Mouse (Mus musculus) C2C12 (cell line): ENCODE measurements around the gene Gtf2f1. TPM values are rescaled to one million over a fixed set of nuclear protein-coding genes. Genes with fewer than 3 reads are reported as not detected.

ENCODE experiments used
- H3K27me3 ChIP-seq: one replicate; pipeline ENCODE4 v1.6.1; 2011; ENCODE audit not compliant: control insufficient read depth, insufficient read depth, insufficient read length
- H3K36me3 ChIP-seq: one replicate; pipeline ENCODE4 v1.6.1; 2011; ENCODE audit not compliant: control insufficient read depth, insufficient read depth
- H3K4me3 ChIP-seq: one replicate; pipeline ENCODE4 v1.5.1; 2011; ENCODE audit warnings: mild to moderate bottlenecking, control low read depth; ENCODE audit not compliant: poor library complexity, insufficient read depth, severe bottlenecking
- H3K79me2 ChIP-seq: one replicate; pipeline ENCODE4 v1.6.1; 2011; ENCODE audit not compliant: control insufficient read depth, insufficient read depth
- H3K79me3 ChIP-seq: one replicate; pipeline ENCODE4 v1.6.1; 2011; ENCODE audit warnings: low read depth, control low read depth
- H3ac ChIP-seq: one replicate; pipeline ENCODE3; 2011; ENCODE audit warnings: low read depth; ENCODE audit not compliant: control insufficient read depth, insufficient read length
- CEBPB ChIP-seq: IDR thresholded peaks from one replicate; pipeline ENCODE4 v1.6.1; 2011; ENCODE audit warnings: low read depth, mild to moderate bottlenecking, control low read depth, moderate library complexity
- CTCF ChIP-seq: IDR thresholded peaks from one replicate; pipeline ENCODE4 v1.5.1; 2011; ENCODE audit not compliant: control insufficient read depth, insufficient read depth, insufficient read length
- FOSL1 ChIP-seq: IDR thresholded peaks from one replicate; pipeline ENCODE4 v1.8.0; 2011; ENCODE audit warnings: mild to moderate bottlenecking, low read length; ENCODE audit not compliant: poor library complexity, insufficient read depth, severe bottlenecking
- MAX ChIP-seq: IDR thresholded peaks from one replicate; pipeline ENCODE4 v1.6.1; 2011; ENCODE audit warnings: mild to moderate bottlenecking, control low read depth
- MYOD1 ChIP-seq: IDR thresholded peaks from one replicate; pipeline ENCODE4 v1.6.1; 2011; ENCODE audit warnings: low read depth; ENCODE audit not compliant: control insufficient read depth, insufficient read length
- MYOG ChIP-seq: IDR thresholded peaks from one replicate; pipeline ENCODE4 v1.6.1; 2011; ENCODE audit not compliant: control insufficient read depth, insufficient read length; ENCODE audit errors: extremely low read depth
- USF1 ChIP-seq: IDR thresholded peaks from one replicate; pipeline ENCODE4 v1.6.1; 2011; ENCODE audit warnings: low read depth, mild to moderate bottlenecking, control low read depth, moderate library complexity
- polyA plus RNA-seq: library from polyadenylated mRNA; unstranded; fragments of >200 nt; fragmentation: generic; extraction: Trizol; gene quantifications from one replicate; pipeline ENCODE4 v1.2.1, GENCODE M21; 2012; ENCODE audit warnings: missing spikeins

Gene Gtf2f1
- polyA plus RNA-seq, 1 experiment, result 76.8 TPM

DNA sequence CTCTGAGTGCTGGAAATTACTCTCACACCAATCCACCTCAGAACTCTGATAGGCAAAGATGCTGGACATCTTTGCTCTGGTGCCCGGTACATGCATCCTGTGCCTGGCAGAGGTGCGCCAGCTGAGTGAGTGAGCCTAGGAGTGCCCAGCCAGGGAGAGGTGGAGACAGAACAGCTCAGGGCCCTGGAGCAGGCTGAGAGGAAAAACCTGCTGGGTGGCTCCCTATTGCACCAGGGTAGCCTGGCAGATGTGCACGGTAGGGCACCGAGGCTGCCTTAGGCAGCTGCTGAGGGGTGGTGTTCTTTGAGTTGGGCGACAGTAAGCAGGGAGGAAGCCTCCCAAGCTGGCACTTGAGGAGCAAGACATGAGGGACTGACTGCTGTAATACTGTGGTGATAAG is 29.1 kb downstream of the Gtf2f1 start, which contains the start of gene Acer1:
Gene Acer1, minus strand, starts transcription at position 114 of the 400 bp plus-strand sequence.
- Histone ChIP-seq H3K27me3 (peaks cover 28% of the 10 kb centered on the region), H3K4me3 (no peak within 1 kb of the TSS)

DNA sequence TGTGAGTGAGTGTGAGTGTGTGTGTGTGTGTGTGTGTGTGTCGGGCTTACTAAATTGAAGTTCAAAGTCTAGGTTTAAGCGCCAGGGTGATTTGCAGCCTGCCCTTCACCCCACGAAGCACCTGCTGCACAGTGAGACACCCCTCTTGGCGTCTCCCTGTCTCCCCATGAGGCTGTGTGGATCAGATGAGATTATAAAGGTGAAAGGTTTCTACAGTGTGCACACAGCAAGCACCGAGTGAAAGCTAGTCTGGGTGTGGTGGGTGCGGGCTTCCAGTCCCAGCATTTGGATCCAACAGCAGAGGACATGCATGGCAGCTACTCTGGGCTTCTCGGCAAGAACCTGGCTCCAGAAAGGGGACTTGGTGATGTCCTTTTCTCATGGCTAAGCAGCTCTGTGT is 30.0 kb downstream of the Gtf2f1 start:
- peaks cover 37% of the 10 kb centered on the region for H3K27me3 ChIP-seq
- no peak overlapping the region for H3ac ChIP-seq
- TF ChIP-seq CTCF (no peak), USF1 (no peak), CEBPB (no peak)
- no peaks in the 10 kb centered on the region for H3K79me3 ChIP-seq
- no peaks in the 10 kb centered on the region for H3K79me2 ChIP-seq
- no peak overlapping the region for H3K4me3 ChIP-seq
- no peaks in the 10 kb centered on the region for H3K36me3 ChIP-seq

More for the DNA sequence above, 29.1 kb downstream of the Gtf2f1 start, which contains the start of gene Acer1:
- no peak for TF ChIP-seq CTCF
- TF ChIP-seq USF1, result no peak
- no peak for TF ChIP-seq FOSL1
- TF ChIP-seq MAX, result no peak
- no peak for TF ChIP-seq CEBPB
- no peak for TF ChIP-seq MYOG
- no peak for TF ChIP-seq MYOD1
- Histone ChIP-seq H3K79me2 (no peaks in the 10 kb centered on the region), H3K79me3 (no peaks in the 10 kb centered on the region), H3ac (no peak within 1 kb of the TSS), H3K36me3 (no peaks in the 10 kb centered on the region)

- no peak for TF ChIP-seq CTCF
- TF ChIP-seq MYOG, result no peak
- no peak for TF ChIP-seq FOSL1
- TF ChIP-seq MAX, result no peak
- no peaks in the 10 kb centered on the region for H3K79me2 ChIP-seq
These were observed 31.6 kb downstream of the Gtf2f1 start for GRCm38 (mm10) chr17:56979524-56979923.

DNA sequence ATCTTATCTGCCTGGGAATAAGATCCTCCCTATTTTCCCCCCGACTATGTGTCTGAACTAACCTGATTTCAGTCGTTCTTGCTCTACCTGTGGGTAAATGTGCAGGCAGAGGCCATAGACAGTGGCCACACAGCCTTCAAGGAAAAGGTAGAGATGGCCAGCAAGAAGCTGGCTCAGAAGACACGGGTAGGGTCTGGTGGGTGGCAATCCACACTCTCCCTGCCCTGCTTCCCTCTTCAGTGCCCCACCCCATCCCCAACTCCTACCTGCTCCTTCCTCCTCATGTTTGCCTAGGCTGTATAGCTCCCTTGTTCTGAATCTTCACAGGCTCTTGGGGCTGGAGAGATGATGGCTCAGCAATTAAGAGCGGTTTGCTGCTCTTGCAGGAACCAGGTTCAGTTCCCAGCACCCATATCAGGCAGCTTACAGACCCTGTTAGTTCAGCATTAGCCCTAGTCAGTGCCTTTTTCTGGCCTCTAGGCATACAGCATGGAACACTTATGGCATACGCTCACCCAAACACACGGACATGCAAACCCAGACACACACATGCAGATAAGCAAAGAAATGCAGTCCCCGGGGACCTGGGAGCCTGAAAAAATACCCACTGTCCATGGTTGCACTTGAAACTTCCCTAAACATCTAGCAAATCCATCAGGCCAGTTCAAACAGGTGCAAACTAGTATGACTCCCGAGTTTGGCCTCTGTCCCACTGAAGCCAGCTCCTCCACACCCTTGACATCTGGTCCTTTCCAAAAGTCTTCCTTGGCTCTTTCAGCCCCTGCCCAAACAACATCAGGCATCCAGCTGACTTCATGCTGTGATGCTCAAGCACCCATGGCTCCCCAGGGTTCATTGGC is 34.3 kb downstream of the Gtf2f1 start:
- Histone ChIP-seq H3K36me3 (no peaks in the 10 kb centered on the region), H3K79me2 (no peaks in the 10 kb centered on the region), H3K4me3 (no peak overlapping the region), H3K79me3 (no peaks in the 10 kb centered on the region), H3K27me3 (peaks cover 52% of the 10 kb centered on the region), H3ac (no peak overlapping the region)
- no peak for TF ChIP-seq MYOG
- TF ChIP-seq USF1, result no peak
- TF ChIP-seq MAX, result no peak
- no peak for TF ChIP-seq CTCF
- TF ChIP-seq CEBPB, result no peak
- no peak for TF ChIP-seq FOSL1
- TF ChIP-seq MYOD1, result no peak

More at GRCm38 (mm10) chr17:56979524-56979923, 31.6 kb downstream of the Gtf2f1 start:
- no peak overlapping the region for H3ac ChIP-seq
- no peak overlapping the region for H3K4me3 ChIP-seq
- H3K79me3 ChIP-seq, result no peaks in the 10 kb centered on the region
- peaks cover 45% of the 10 kb centered on the region for H3K27me3 ChIP-seq
- no peaks in the 10 kb centered on the region for H3K36me3 ChIP-seq

DNA sequence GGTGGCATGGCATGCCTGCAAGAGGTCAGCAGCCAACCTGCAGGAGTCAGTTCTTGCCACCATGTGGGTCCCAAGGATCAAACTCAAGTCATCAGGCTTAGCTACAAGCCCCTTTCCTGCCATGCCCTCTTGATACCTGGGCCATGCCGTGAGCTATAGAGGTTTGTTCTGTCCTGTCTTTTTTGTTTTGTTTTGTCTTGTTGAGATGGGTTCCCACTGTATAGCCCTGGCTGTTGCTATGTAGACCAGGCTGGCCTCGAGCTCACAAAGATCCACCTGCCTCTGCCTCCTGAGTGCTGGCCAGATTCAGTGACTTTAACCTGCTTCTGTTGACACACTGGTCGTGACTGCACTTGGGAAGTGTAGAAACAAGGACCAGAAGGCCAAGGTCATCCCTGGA is 35.7 kb downstream of the Gtf2f1 start:
- Histone ChIP-seq H3K79me2 (no peaks in the 10 kb centered on the region), H3ac (no peak overlapping the region), H3K4me3 (no peak overlapping the region), H3K27me3 (peaks cover 51% of the 10 kb centered on the region), H3K79me3 (no peaks in the 10 kb centered on the region), H3K36me3 (no peaks in the 10 kb centered on the region)
- TF ChIP-seq CEBPB (no peak), MAX (no peak)

GRCm38 (mm10) chr17:56974708-56975240 is 36.3 kb downstream of the Gtf2f1 start:
- Histone ChIP-seq H3K4me3 (no peak overlapping the region), H3K27me3 (peaks cover 50% of the 10 kb centered on the region), H3ac (no peak overlapping the region), H3K36me3 (no peaks in the 10 kb centered on the region), H3K79me3 (no peaks in the 10 kb centered on the region), H3K79me2 (no peaks in the 10 kb centered on the region)
- TF ChIP-seq FOSL1, result no peak
- TF ChIP-seq CEBPB, result no peak
- no peak for TF ChIP-seq MYOD1
- TF ChIP-seq USF1, result no peak
- TF ChIP-seq CTCF, result no peak
- TF ChIP-seq MYOG, result no peak
